Mouse (Mus musculus) liver, embryonic 14.5 days (tissue): Measurements from ENCODE around the gene Lama2. TPM values are rescaled to one million over a fixed set of nuclear protein-coding genes. Genes with fewer than 3 reads are reported as not detected.

Experiments
- ATAC-seq: fragments of 200-750 bp; cut with Nextera tagmentation; 2 replicates; pipeline ENCODE4 v1.8.0; 2017; ENCODE audit warnings: moderate number of reproducible peaks, mild to moderate bottlenecking, moderate library complexity; ENCODE audit not compliant: insufficient read depth
- DNase-seq, 3 experiments: peaks; one replicate each; pipeline ENCODE4 v3.0.0-alpha.2; 2012 to 2013; ENCODE audit warnings: low read depth in 3 of 3, low spot score in 3 of 3
- H3K27ac ChIP-seq: fragments of 300-500 bp; sonication (generic); 2 replicates; pipeline ENCODE4 v1.5.1; 2014; ENCODE audit warnings: moderate library complexity, mild to moderate bottlenecking, control low read depth, inconsistent platforms
- H3K27me3 ChIP-seq: fragments of 300-500 bp; sonication (generic); 2 replicates; pipeline ENCODE4 v1.6.1; 2014; ENCODE audit warnings: mild to moderate bottlenecking, low read length, moderate library complexity; ENCODE audit not compliant: control insufficient read depth, insufficient read depth
- H3K36me3 ChIP-seq: fragments of 300-500 bp; sonication (generic); replicated peaks from 2 replicates; pipeline ENCODE4 v1.6.1; 2014; ENCODE audit warnings: low read depth; ENCODE audit not compliant: control insufficient read depth, insufficient read depth
- H3K4me1 ChIP-seq, 2 experiments: fragments of 200-500 bp in 1 of 2; fragments of 300-500 bp in 1 of 2; sonication (generic) in 1 of 2; replicated peaks; 2 replicates each; pipeline ENCODE4 v1.6.1; 2012 to 2014; ENCODE audit warnings: antibody characterized with exemption in 1 of 2, inconsistent platforms in 1 of 2, low read length in 1 of 2; ENCODE audit not compliant: control insufficient read depth in 2 of 2, insufficient read depth in 2 of 2
- H3K4me2 ChIP-seq: fragments of 300-500 bp; sonication (generic); 2 replicates; pipeline ENCODE4 v1.6.1; 2014; ENCODE audit warnings: low read depth, mild to moderate bottlenecking, control low read depth, moderate library complexity
- H3K4me3 ChIP-seq, 2 experiments: fragments of 200-500 bp in 1 of 2; fragments of 300-500 bp in 1 of 2; sonication (generic) in 1 of 2; 2 replicates each; pipeline ENCODE4 v1.5.1; 2012 to 2014; ENCODE audit warnings: low read depth in 2 of 2, low read length in 2 of 2, mild to moderate bottlenecking in 2 of 2, control low read depth in 1 of 2, inconsistent platforms in 1 of 2, moderate library complexity in 1 of 2; ENCODE audit not compliant: insufficient read depth in 1 of 2
- H3K9ac ChIP-seq: fragments of 300-500 bp; sonication (generic); replicated peaks from 2 replicates; pipeline ENCODE4 v1.6.1; 2014; ENCODE audit warnings: mild to moderate bottlenecking, control low read depth, moderate library complexity
- H3K9me3 ChIP-seq: fragments of 300-500 bp; sonication (generic); 2 replicates; pipeline ENCODE4 v1.6.1; 2016; ENCODE audit warnings: low read length, mixed read lengths; ENCODE audit not compliant: control insufficient read depth
- CTCF ChIP-seq: IDR thresholded peaks from 2 replicates; pipeline ENCODE4 v1.5.1; 2016; ENCODE audit warnings: antibody characterized with exemption, low read depth, control low read depth
- EP300 ChIP-seq: IDR thresholded peaks from 2 replicates; pipeline ENCODE4 v1.6.1; 2016; ENCODE audit warnings: antibody characterized with exemption, low read depth
- WGBS: fragments of 180-500 bp; shearing (Covaris S2); extraction: QIAGEN DNeasy Blood & Tissue Kit; methylation state at CpG from one replicate; pipeline ENCODE4 v1.1.7; 2014; ENCODE audit not compliant: insufficient replicate concordance; 5-methylcytosine and 5-hydroxymethylcytosine counted together
- polyA plus RNA-seq, 2 experiments: library from polyadenylated mRNA; depleted of rRNA in 1 of 2; stranded (reverse) in 1 of 2; unstranded in 1 of 2; fragments of >200 nt; fragmentation: Nextera tagmentation in 1 of 2; extraction: Ambion mirVana in 1 of 2; gene quantifications; 2 replicates each; pipeline versions ENCODE4 v1.2.1 to v1.2.3; 2012 to 2014

The Lama2 gene
- polyA plus RNA-seq, 2 experiments = 0.20 to 0.67 TPM

DNA sequence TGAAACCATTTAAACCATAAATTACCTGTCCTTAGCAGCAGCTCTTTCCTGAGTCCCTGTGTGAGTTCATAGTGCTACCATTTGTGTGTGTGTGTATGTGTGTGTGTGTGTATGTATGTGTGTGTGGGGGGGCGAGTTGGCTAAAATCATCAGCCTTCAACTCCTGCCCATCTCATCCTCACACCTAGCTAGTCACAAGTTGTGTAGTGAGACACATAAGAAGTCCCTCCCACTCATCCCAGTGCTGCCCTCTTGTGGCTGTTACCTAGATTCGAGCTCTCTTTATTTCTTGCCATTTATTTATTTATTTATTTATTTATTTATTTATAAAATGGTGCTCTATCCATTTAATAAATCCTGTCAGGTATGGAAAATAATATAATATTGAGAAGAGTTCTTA lies 457.2 kb downstream of the Lama2 start:
- no peak overlapping the region for H3K4me3 ChIP-seq
- H3K27ac ChIP-seq = no peak overlapping the region
- no peak overlapping the region for H3K9ac ChIP-seq
- no peak overlapping the region for H3K4me2 ChIP-seq
- H3K4me1 ChIP-seq = no peaks in the 10 kb centered on the region
- ATAC-seq (no peak), DNase-seq (peak; percentile 7 to 24 (median 14))
- TF ChIP-seq EP300 (no peak), CTCF (peak; percentile 41)
- H3K27me3 ChIP-seq = no peaks in the 10 kb centered on the region
- 53% methylated on average over 2 of the region's 2 CpGs for WGBS
- no peaks in the 10 kb centered on the region for H3K36me3 ChIP-seq
- H3K9me3 ChIP-seq = no peaks in the 10 kb centered on the region

DNA sequence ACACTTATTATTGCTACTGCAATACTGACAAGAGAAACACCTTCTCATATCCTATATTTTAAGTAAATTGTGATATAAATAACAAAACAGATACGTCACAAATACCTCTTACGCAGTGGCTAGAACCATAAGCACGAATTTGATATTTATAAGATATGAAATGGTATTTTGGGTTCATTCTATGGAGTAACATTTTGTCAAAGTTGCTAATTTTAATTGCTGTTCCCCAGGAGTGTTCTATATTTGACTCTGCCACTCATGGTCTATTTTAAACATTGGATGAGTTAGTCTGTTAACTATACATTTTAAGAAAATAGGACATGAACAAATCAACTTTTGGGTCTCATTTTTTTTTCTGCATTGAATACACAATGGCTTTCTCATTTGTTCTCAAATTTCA lies 469.3 kb downstream of the Lama2 start:
- no peak for DNase-seq

DNA sequence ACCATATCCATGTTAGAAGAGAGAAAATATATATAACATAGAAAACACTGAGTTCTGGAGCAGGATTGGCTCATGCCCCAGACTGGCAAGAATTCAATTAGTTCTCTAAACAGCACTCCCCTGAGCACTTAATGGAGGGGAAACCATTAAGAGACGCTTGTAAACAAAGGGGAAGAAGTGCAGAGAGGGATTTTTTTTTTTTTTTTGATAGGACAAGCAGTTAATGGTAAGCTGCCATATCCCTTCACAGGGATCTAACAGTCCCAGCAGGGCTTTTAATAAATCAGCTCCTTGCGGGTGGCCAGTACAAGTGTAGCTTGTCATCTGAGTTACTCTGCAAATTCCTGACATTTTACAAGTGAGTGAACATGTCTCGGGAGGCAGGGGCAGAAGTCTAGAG lies 479.1 kb downstream of the Lama2 start:
- 33% methylated on average over 3 of the region's 3 CpGs for WGBS

More for the DNA sequence above, 469.3 kb downstream of the Lama2 start:
- Histone ChIP-seq H3K4me2 (no peak overlapping the region), H3K27ac (no peak overlapping the region), H3K4me1 (no peaks in the 10 kb centered on the region), H3K27me3 (no peaks in the 10 kb centered on the region), H3K9ac (no peak overlapping the region), H3K9me3 (no peaks in the 10 kb centered on the region), H3K36me3 (no peaks in the 10 kb centered on the region), H3K4me3 (no peak overlapping the region)
- TF ChIP-seq EP300 (no peak), CTCF (no peak)
- no peak for ATAC-seq
- 59% methylated on average over 3 of the region's 3 CpGs for WGBS

DNA sequence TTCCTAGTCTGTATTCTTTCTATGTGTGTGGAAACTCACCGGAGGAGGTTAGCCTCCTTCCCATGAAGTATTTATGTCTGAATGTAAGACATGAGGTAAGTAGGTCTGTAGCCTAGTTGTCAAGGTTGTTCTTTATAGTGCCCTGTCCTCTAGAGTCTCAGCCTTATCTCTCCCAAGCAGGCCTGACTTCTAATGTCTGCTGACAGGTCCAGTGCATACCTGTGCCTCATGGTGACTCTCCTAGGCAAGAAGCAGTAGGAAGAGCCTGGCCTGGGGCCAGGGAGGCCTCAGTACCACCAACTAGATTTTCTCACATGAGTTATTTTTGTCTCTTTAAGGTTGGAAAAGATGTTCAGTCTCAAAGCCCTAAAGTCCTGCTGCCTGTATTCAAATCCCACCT lies 483.8 kb downstream of the Lama2 start:
- peak in 2 of 3 experiments; percentile 42 to 51 for DNase-seq
- no peak overlapping the region for H3K9ac ChIP-seq
- H3K4me2 ChIP-seq = no peak overlapping the region
- no peak for ATAC-seq
- no peak overlapping the region for H3K27ac ChIP-seq
- H3K9me3 ChIP-seq = no peaks in the 10 kb centered on the region
- H3K27me3 ChIP-seq = no peaks in the 10 kb centered on the region
- no peaks in the 10 kb centered on the region for H3K36me3 ChIP-seq
- no peak overlapping the region for H3K4me3 ChIP-seq
- 76% methylated on average over 1 of the region's 1 CpGs for WGBS
- no peaks in the 10 kb centered on the region; a peak in 1 of 4 replicates for H3K4me1 ChIP-seq
- no peak for TF ChIP-seq CTCF
- no peak for TF ChIP-seq EP300

More for the DNA sequence above, 479.1 kb downstream of the Lama2 start:
- Histone ChIP-seq H3K9me3 (no peaks in the 10 kb centered on the region), H3K4me3 (no peak overlapping the region), H3K4me1 (no peaks in the 10 kb centered on the region; a peak in 1 of 4 replicates), H3K4me2 (no peak overlapping the region), H3K36me3 (no peaks in the 10 kb centered on the region), H3K9ac (no peak overlapping the region), H3K27ac (no peak overlapping the region), H3K27me3 (no peaks in the 10 kb centered on the region)
- no peak for DNase-seq
- TF ChIP-seq EP300 (no peak), CTCF (no peak)
- no peak for ATAC-seq

DNA sequence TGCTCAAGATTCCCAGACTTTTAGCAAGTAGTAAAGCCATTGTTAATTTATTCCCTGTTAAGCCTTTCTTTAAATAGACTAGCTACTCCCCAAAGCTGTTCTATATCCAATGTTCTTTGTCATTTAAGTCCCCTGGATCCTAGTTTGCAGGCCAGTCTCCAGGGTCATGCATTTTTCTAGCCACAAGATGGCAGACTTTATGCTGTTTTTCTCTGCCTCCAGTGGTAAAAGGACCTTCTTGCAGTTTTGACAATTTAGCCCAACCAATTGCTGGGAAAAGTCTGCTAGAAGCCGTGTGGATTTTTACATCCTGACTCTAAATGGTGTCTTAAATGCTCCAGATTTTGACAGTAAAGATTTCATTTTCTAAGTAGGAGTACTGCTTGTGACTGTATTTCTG lies 486.4 kb downstream of the Lama2 start:
- peak in 2 of 3 experiments; percentile 7 to 14 for DNase-seq
- Histone ChIP-seq H3K4me2 (no peak overlapping the region), H3K4me3 (no peak overlapping the region), H3K4me1 (no peaks in the 10 kb centered on the region), H3K27me3 (no peaks in the 10 kb centered on the region), H3K9me3 (no peaks in the 10 kb centered on the region), H3K36me3 (no peaks in the 10 kb centered on the region), H3K27ac (no peak overlapping the region), H3K9ac (no peak overlapping the region)
- peak; percentile 45; the same call in 1 of the 2 replicates for TF ChIP-seq CTCF
- no peak for TF ChIP-seq EP300
- ATAC-seq = no peak
- WGBS = 20% methylated on average over 1 of the region's 1 CpGs
